In genomic region chr1:170173991-170174813, GRCm38 (mm10) we compare ENCODE assay signal across 8 mouse cellular contexts. TPM values are rescaled to one million over a fixed set of nuclear protein-coding genes. Genes with fewer than 3 reads are reported as not detected.
DNase-seq lines count a peak whose midpoint lies in the region; ATAC-seq lines count a peak whose summit lies in the region.

No protein-coding gene starts in this region.

- H3K4me3 ChIP-seq in forebrain, embryonic 15.5 days: peak overlapping the region; percentile 56

- peak; percentile 37 for DNase-seq in adrenal gland, postnatal 14 days
- DNase-seq in adrenal gland, postnatal 4 days (ENCODE audit: low spot score in 2 of 2): no peak
- DNase-seq in thymus, postnatal 14 days: peak; percentile 83
- no peak for DNase-seq in thymus, adult 18-20 months
- DNase-seq in kidney, adult 9 months: peak; percentile 79
- no peak for DNase-seq in retina, postnatal 1 day

- H3K27ac ChIP-seq in forebrain, embryonic 15.5 days (replicated peaks): peak overlapping the region; percentile 86

- peak overlapping the region; percentile 71 for H3K4me2 ChIP-seq in forebrain, embryonic 15.5 days (replicated peaks)

- 2% methylated on average over 50 of the region's 50 CpGs for WGBS in forebrain, embryonic 15.5 days

- H3K27me3 ChIP-seq in forebrain, embryonic 15.5 days: no peaks in the 10 kb centered on the region

- H3K36me3 ChIP-seq in forebrain, embryonic 15.5 days: no peaks in the 10 kb centered on the region

- no peaks in the 10 kb centered on the region for H3K9me3 ChIP-seq in forebrain, embryonic 15.5 days

- peak overlapping the region; percentile 62 for H3K9ac ChIP-seq in forebrain, embryonic 15.5 days (replicated peaks)

- ATAC-seq in forebrain, embryonic 15.5 days (replicated peaks): peak; percentile 89
- peak; percentile 32 for ATAC-seq in megakaryocyte, adult 5-6 weeks (ENCODE audit: poor library complexity, severe bottlenecking)

- peaks cover 16% of the 10 kb centered on the region for H3K4me1 ChIP-seq in forebrain, embryonic 15.5 days

RNA-seq across cellular contexts. Expression of gene Uap1, which starts 0.6 kb away (rescaled TPM):
- total RNA-seq in adrenal gland, postnatal 14 days (2021): 53.9 and 67.1 TPM in 2 replicates
- total RNA-seq in adrenal gland, postnatal 4 days (2021): 10 to 100 TPM; 33.0 to 33.7 TPM
- 55.2 and 58.7 TPM in 2 replicates for polyA plus RNA-seq in forebrain, embryonic 15.5 days (2015; fragmentation: Nextera tagmentation; extraction: Ambion mirVana)
- total RNA-seq in megakaryocyte, adult 5-6 weeks (2015): 57.7 and 66.6 TPM in 2 replicates
- 58.5 and 79.1 TPM in 2 replicates for total RNA-seq in megakaryocyte, adult 5-6 weeks (2017)

RNA-seq across cellular contexts. Expression of gene Uhmk1, which starts 41.0 kb away (rescaled TPM):
- 54.8 and 55.6 TPM in 2 replicates for total RNA-seq in adrenal gland, postnatal 14 days (2021)
- total RNA-seq in adrenal gland, postnatal 4 days (2021): 10 to 100 TPM; 43.0 to 45.1 TPM
- 7.1 and 7.5 TPM in 2 replicates for polyA plus RNA-seq in forebrain, embryonic 15.5 days (2015; fragmentation: Nextera tagmentation; extraction: Ambion mirVana)
- 43.0 and 50.9 TPM in 2 replicates for total RNA-seq in megakaryocyte, adult 5-6 weeks (2015)
- 48.3 and 55.7 TPM in 2 replicates for total RNA-seq in megakaryocyte, adult 5-6 weeks (2017)

RNA-seq across cellular contexts. Expression of gene Sh2d1b2, which starts 58.3 kb away (rescaled TPM):
- not detected in 2 replicates for total RNA-seq in adrenal gland, postnatal 14 days (2021)
- not detected for total RNA-seq in adrenal gland, postnatal 4 days (2021)
- not detected in 2 replicates for polyA plus RNA-seq in forebrain, embryonic 15.5 days (2015; fragmentation: Nextera tagmentation; extraction: Ambion mirVana)
- 0.57 TPM in 1 of 2 replicates, not detected in the other for total RNA-seq in megakaryocyte, adult 5-6 weeks (2015)
- not detected in 2 replicates for total RNA-seq in megakaryocyte, adult 5-6 weeks (2017)

Comparison
In these comparisons a context has a peak if more than half of its experiments do, and no peak if none do; other contexts are left out.
1. DNase-seq: peak in adrenal gland, postnatal 14 days (single experiment), thymus, postnatal 14 days (single experiment) and kidney, adult 9 months (single experiment); none in adrenal gland, postnatal 4 days (0 of 2), thymus, adult 18-20 months (0 of 2) and retina, postnatal 1 day (single experiment).